Mouse (Mus musculus): ENCODE results near the gene Clec4a4. TPM values are rescaled to one million over a fixed set of nuclear protein-coding genes. Genes with fewer than 3 reads are reported as not detected.
"Not testable (repeated sequence)": the region's sequence is repeated elsewhere in the genome, so short reads cannot be mapped to it uniquely, and the experiment has no call there.

Clec4a4 gene
- not detected for total RNA-seq (2021)
- long read RNA-seq: 0 reads

- DNase-seq (ENCODE audit: low spot score in 2 of 2): no peak
Measured at GRCm38 (mm10) chr6:122989876-122990437, at the start of gene Clec4a4. TSS of gene Clec4a4 (plus strand) at chr6:122990367.

GRCm38 (mm10) chr6:122946760-122947159 is 43.4 kb upstream of the Clec4a4 start:
- no peak for DNase-seq (ENCODE audit: low spot score in 2 of 2)

GRCm38 (mm10) chr6:122952401-122952800 is 37.8 kb upstream of the Clec4a4 start, which contains the start of gene Clec4a3:
TSS of gene Clec4a3 (plus strand) at chr6:122952515.
- DNase-seq (ENCODE audit: low spot score in 2 of 2): no peak

GRCm38 (mm10) chr6:122964562-122964961 is 25.6 kb upstream of the Clec4a4 start:
- no peak for DNase-seq (ENCODE audit: low spot score in 2 of 2)

GRCm38 (mm10) chr6:122969048-122969447 is 21.1 kb upstream of the Clec4a4 start:
- no peak for DNase-seq (ENCODE audit: low spot score in 2 of 2)

GRCm38 (mm10) chr6:123004696-123005095 is 14.5 kb downstream of the Clec4a4 start:
- DNase-seq (ENCODE audit: low spot score in 2 of 2): not testable (repeated sequence)

GRCm38 (mm10) chr6:123005591-123005990 is 15.4 kb downstream of the Clec4a4 start:
- peak in 1 of 2 experiments; percentile 15 for DNase-seq (ENCODE audit: low spot score in 2 of 2)

- DNase-seq (ENCODE audit: low spot score in 2 of 2): no peak
Measured at GRCm38 (mm10) chr6:123049742-123050372, 59.7 kb downstream of the Clec4a4 start, which contains the start of gene Clec4b1. TSS of gene Clec4b1 (plus strand) at chr6:123049962.

Other genes starting within 250 kb of the Clec4a4 start
- gene Slc2a3, start 188.7 kb upstream of the Clec4a4 start, total RNA-seq (2021): 100 to 1,000 TPM in 1 of 2 experiments, 10 to 100 TPM in 1; 99.1 to 117 TPM
- 10 to 100 TPM; 24.3 to 27.8 TPM for gene Foxj2, start 170.5 kb upstream of the Clec4a4 start, total RNA-seq (2021)
- under 1 TPM; 0.87 TPM for gene C3ar1, start 134.2 kb upstream of the Clec4a4 start, total RNA-seq (2021)
- 100 to 1,000 TPM; 144 to 170 TPM for gene Necap1, start 115.9 kb upstream of the Clec4a4 start, total RNA-seq (2021)
- gene Clec4a1, start 68.5 kb upstream of the Clec4a4 start, total RNA-seq (2021): under 1 TPM; 0.46 to 0.56 TPM
- gene Clec4a3, start 37.9 kb upstream of the Clec4a4 start, total RNA-seq (2021): under 1 TPM; 0.73 to 0.85 TPM
- gene Clec4b1, start 59.6 kb downstream of the Clec4a4 start, total RNA-seq (2021): not detected
- gene Clec4a2, start 116.1 kb downstream of the Clec4a4 start, total RNA-seq (2021): 1 to 10 TPM; 2.4 to 2.6 TPM
- gene Clec4b2, start 182.5 kb downstream of the Clec4a4 start, total RNA-seq (2021): not detected
- gene Clec4n, start 239.5 kb downstream of the Clec4a4 start, total RNA-seq (2021): not detected

Measured in layer of hippocampus, postnatal 10 days (tissue).